Mouse (Mus musculus): ENCODE measurements at regions not wholly inside any gene's neighbourhood (a gene's known extent, or its start where the extent isn't known, plus 50 kb on each side); places are given as distances from the start of the nearest gene placed in this dataset.

DNA sequence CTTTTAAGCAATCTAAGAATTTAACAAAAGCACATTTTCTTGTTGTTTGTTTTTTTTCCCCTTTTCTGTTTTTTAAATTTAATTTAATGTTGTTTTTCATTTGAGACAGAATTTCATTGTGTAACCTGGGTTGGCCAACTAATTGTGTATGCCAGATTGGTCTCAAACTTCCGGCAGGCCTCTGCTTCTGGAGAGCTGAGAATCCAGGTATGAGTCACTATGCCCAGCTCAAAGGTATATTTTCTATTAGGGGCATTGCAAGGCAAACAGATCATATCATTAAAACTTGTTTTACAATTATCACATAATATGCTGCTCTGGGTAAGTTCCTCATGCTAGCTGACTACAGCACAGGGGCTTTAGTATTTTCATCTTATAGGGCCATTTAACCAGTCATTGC, 112.2 kb upstream of the Tsc22d2 start:
- H3K9ac ChIP-seq (ENCODE audit: control insufficient read depth, low read depth, low read length, poor library complexity, severe bottlenecking): no peak overlapping the region
- H3K79me2 ChIP-seq (ENCODE audit: control insufficient read depth, insufficient read depth, low read length, poor library complexity): no peaks in the 10 kb centered on the region
- no peak overlapping the region for H3K4me3 ChIP-seq (ENCODE audit: control insufficient read depth in 1 of 2, insufficient read depth in 1 of 2, low read depth in 2 of 2, low read length in 2 of 2)
- no peak for DNase-seq (ENCODE audit: low read depth, low spot score)
- TF ChIP-seq POLR2AphosphoS2 (IDR thresholded peaks at IDR 0.05; ENCODE audit: low read length): no peak
- TF ChIP-seq HCFC1 (IDR thresholded peaks at IDR 0.05; ENCODE audit: low read depth, low read length): no peak
- TF ChIP-seq BHLHE40 (IDR thresholded peaks at IDR 0.05; ENCODE audit: borderline replicate concordance, low read depth, low read length): no peak
- H3K9me3 ChIP-seq (replicated peaks; ENCODE audit: insufficient read depth, low read length): no peaks in the 10 kb centered on the region
- H3K36me3 ChIP-seq (ENCODE audit: control insufficient read depth in 1 of 2, insufficient read depth in 2 of 2, low read length in 2 of 2): no peaks in the 10 kb centered on the region
- no peaks in the 10 kb centered on the region for H3K4me1 ChIP-seq (ENCODE audit: control insufficient read depth in 1 of 2, insufficient read depth in 2 of 2, low read length in 2 of 2)
- no peak overlapping the region for H3K27ac ChIP-seq (ENCODE audit: control insufficient read depth, low read depth, low read length)
- H3K27me3 ChIP-seq (ENCODE audit: control insufficient read depth in 1 of 2, insufficient read depth in 2 of 2, low read length in 2 of 2): peaks cover 2 to 10% of the 10 kb centered on the region in 2 experiments; a peak in 3 of 4 replicates

- Histone ChIP-seq H3K27me3 (ENCODE audit: control insufficient read depth in 1 of 2, insufficient read depth in 2 of 2, low read length in 2 of 2) (peaks cover 2 to 9% of the 10 kb centered on the region in 2 experiments; a peak in 3 of 4 replicates), H3K36me3 (ENCODE audit: control insufficient read depth in 1 of 2, insufficient read depth in 2 of 2, low read length in 2 of 2) (no peaks in the 10 kb centered on the region), H3K79me2 (ENCODE audit: control insufficient read depth, insufficient read depth, low read length, poor library complexity) (no peaks in the 10 kb centered on the region), H3K4me3 (ENCODE audit: control insufficient read depth in 1 of 2, insufficient read depth in 1 of 2, low read depth in 2 of 2, low read length in 2 of 2) (no peak overlapping the region), H3K9ac (ENCODE audit: control insufficient read depth, low read depth, low read length, poor library complexity, severe bottlenecking) (no peak overlapping the region), H3K4me1 (ENCODE audit: control insufficient read depth in 1 of 2, insufficient read depth in 2 of 2, low read length in 2 of 2) (no peaks in the 10 kb centered on the region), H3K9me3 (replicated peaks; ENCODE audit: insufficient read depth, low read length) (no peaks in the 10 kb centered on the region), H3K27ac (ENCODE audit: control insufficient read depth, low read depth, low read length) (no peak overlapping the region)
- TF ChIP-seq MXI1 (IDR thresholded peaks at IDR 0.05; ENCODE audit: low read depth, low read length) (no peak), MAX (IDR thresholded peaks at IDR 0.05; ENCODE audit: low read length) (no peak), USF2 (IDR thresholded peaks at IDR 0.05; ENCODE audit: borderline replicate concordance in 1 of 2, insufficient read depth in 1 of 2, low read depth in 1 of 2, low read length in 2 of 2) (no peak), TCF12 (IDR thresholded peaks at IDR 0.05; ENCODE audit: low read depth, low read length) (no peak), TAL1 (IDR thresholded peaks at IDR 0.05; ENCODE audit: low read length) (no peak), GABPA (IDR thresholded peaks at IDR 0.05; ENCODE audit: low read depth, low read length) (no peak), CHD2 (IDR thresholded peaks at IDR 0.05; ENCODE audit: low read length) (no peak), ZMIZ1 (IDR thresholded peaks at IDR 0.05; ENCODE audit: low read depth, low read length) (no peak), RCOR1 (IDR thresholded peaks at IDR 0.05; ENCODE audit: low read depth, low read length) (no peak), EP300 (IDR thresholded peaks at IDR 0.05; ENCODE audit: low read depth in 1 of 2, low read length in 2 of 2) (no peak), MEF2A (IDR thresholded peaks at IDR 0.05; ENCODE audit: extremely low read depth, insufficient replicate concordance, low read depth, low read length, poor library complexity, severe bottlenecking) (no peak), SMC3 (IDR thresholded peaks at IDR 0.05; ENCODE audit: low read depth, low read length) (no peak), RAD21 (IDR thresholded peaks at IDR 0.05; ENCODE audit: low read depth, low read length) (no peak)
- DNase-seq (ENCODE audit: low read depth, low spot score): no peak
These were observed 110.8 kb upstream of the Tsc22d2 start for GRCm38 (mm10) chr3:58303746-58304145.

Data from MEL (cell line).